Comparison of ENCODE assay signal across 11 mouse cellular contexts in genomic region chr8:36365945-36366344, GRCm38 (mm10).
DNase-seq lines count a peak whose midpoint lies in the region; ATAC-seq and TF ChIP-seq lines count a peak whose summit lies in the region.
"Had no signal": no experiment of that assay in that cellular context is flagged by ENCODE, and none has a peak within 500 bp of the region (broad histone marks: within the 10 kb centered on the region; RNA-seq: fewer than 3 reads in every experiment).

No protein-coding gene starts in this region.

- TF ChIP-seq POLR2A in cortical plate, adult 2 months (IDR thresholded peaks at IDR 0.05; ENCODE audit: extremely low read depth, insufficient read depth, low read length), result no peak

- WGBS in heart, embryonic 12.5 days, result 50% methylated on average over 2 of the region's 2 CpGs
- 51% methylated on average over 2 of the region's 2 CpGs for WGBS in liver, postnatal 0 days (ENCODE audit: insufficient replicate concordance)
- 40% methylated on average over 2 of the region's 2 CpGs for WGBS in liver, embryonic 12.5 days (ENCODE audit: insufficient replicate concordance)
- WGBS in embryonic facial prominence, embryonic 10.5 days, result 69% methylated on average over 2 of the region's 2 CpGs

- no peaks in the 10 kb centered on the region for H3K4me1 ChIP-seq in heart, embryonic 12.5 days (replicated peaks)
- no peaks in the 10 kb centered on the region for H3K4me1 ChIP-seq in liver, postnatal 0 days (ENCODE audit: insufficient read depth)
- H3K4me1 ChIP-seq in liver, embryonic 12.5 days, result no peaks in the 10 kb centered on the region
- H3K4me1 ChIP-seq in cortical plate, adult 2 months (ENCODE audit: control insufficient read depth, insufficient read depth, low read length), result no peaks in the 10 kb centered on the region; the same call in 1 of the 2 replicates
- no peaks in the 10 kb centered on the region for H3K4me1 ChIP-seq in embryonic facial prominence, embryonic 10.5 days
- H3K4me1 ChIP-seq: hindbrain, embryonic 12.5 days had no signal

- no peak overlapping the region for H3K9ac ChIP-seq in heart, embryonic 12.5 days
- no peak overlapping the region for H3K9ac ChIP-seq in liver, postnatal 0 days (replicated peaks)
- no peak overlapping the region for H3K9ac ChIP-seq in liver, embryonic 12.5 days
- H3K9ac ChIP-seq: hindbrain, embryonic 12.5 days; limb, embryonic 13.5 days had no signal

- H3K27ac ChIP-seq in heart, embryonic 12.5 days (ENCODE audit: poor library complexity, severe bottlenecking), result no peak overlapping the region
- H3K27ac ChIP-seq in liver, postnatal 0 days (ENCODE audit: low read depth), result no peak overlapping the region
- H3K27ac ChIP-seq in liver, embryonic 12.5 days, result no peak overlapping the region
- no peak overlapping the region for H3K27ac ChIP-seq in cortical plate, adult 2 months (ENCODE audit: insufficient read depth, low read length)
- no peak overlapping the region for H3K27ac ChIP-seq in embryonic facial prominence, embryonic 10.5 days (replicated peaks)
- H3K27ac ChIP-seq: hindbrain, embryonic 12.5 days; limb, embryonic 13.5 days had no signal

- DNase-seq in heart, postnatal 4 days, result peak; percentile 43
- no peak for DNase-seq in liver, postnatal 0 days
- DNase-seq in cerebellum, adult 18-20 months, result peak; percentile 57 to 67
- DNase-seq in embryonic facial prominence, embryonic 10.5 days (ENCODE audit: low spot score), result no peak
- DNase-seq: layer of hippocampus, adult 9-11 months; spleen, adult 18-20 months had no signal

- H3K36me3 ChIP-seq in heart, embryonic 12.5 days, result no peaks in the 10 kb centered on the region
- no peaks in the 10 kb centered on the region for H3K36me3 ChIP-seq in liver, postnatal 0 days (replicated peaks; ENCODE audit: insufficient read depth, low read length)
- no peaks in the 10 kb centered on the region for H3K36me3 ChIP-seq in liver, embryonic 12.5 days
- H3K36me3 ChIP-seq in embryonic facial prominence, embryonic 10.5 days (replicated peaks), result no peaks in the 10 kb centered on the region
- H3K36me3 ChIP-seq: hindbrain, embryonic 12.5 days; limb, embryonic 13.5 days had no signal

- H3K27me3 ChIP-seq in heart, embryonic 12.5 days (replicated peaks), result no peaks in the 10 kb centered on the region
- H3K27me3 ChIP-seq in liver, postnatal 0 days (ENCODE audit: insufficient read depth, low read length), result no peaks in the 10 kb centered on the region
- no peaks in the 10 kb centered on the region for H3K27me3 ChIP-seq in liver, embryonic 12.5 days (replicated peaks)
- no peaks in the 10 kb centered on the region for H3K27me3 ChIP-seq in embryonic facial prominence, embryonic 10.5 days (replicated peaks; ENCODE audit: low read depth, poor library complexity, severe bottlenecking)
- H3K27me3 ChIP-seq: hindbrain, embryonic 12.5 days; limb, embryonic 13.5 days had no signal

- no peaks in the 10 kb centered on the region for H3K9me3 ChIP-seq in heart, embryonic 12.5 days (replicated peaks)
- H3K9me3 ChIP-seq in liver, postnatal 0 days (ENCODE audit: low read length), result no peaks in the 10 kb centered on the region
- H3K9me3 ChIP-seq in liver, embryonic 12.5 days (replicated peaks), result no peaks in the 10 kb centered on the region
- no peaks in the 10 kb centered on the region for H3K9me3 ChIP-seq in embryonic facial prominence, embryonic 10.5 days
- H3K9me3 ChIP-seq: hindbrain, embryonic 12.5 days; limb, embryonic 13.5 days had no signal

- no peak overlapping the region for H3K4me3 ChIP-seq in heart, embryonic 12.5 days
- no peak overlapping the region for H3K4me3 ChIP-seq in liver, postnatal 0 days (ENCODE audit: low read depth, low read length)
- H3K4me3 ChIP-seq in liver, embryonic 12.5 days, result no peak overlapping the region
- no peak overlapping the region for H3K4me3 ChIP-seq in cortical plate, adult 2 months (ENCODE audit: insufficient read depth, low read length)
- no peak overlapping the region for H3K4me3 ChIP-seq in embryonic facial prominence, embryonic 10.5 days
- H3K4me3 ChIP-seq: hindbrain, embryonic 12.5 days; limb, embryonic 13.5 days had no signal

- no peak for ATAC-seq in heart, embryonic 12.5 days (ENCODE audit: insufficient number of reproducible peaks, low FRiP score)
- ATAC-seq in liver, postnatal 0 days, result no peak
- no peak for ATAC-seq in liver, embryonic 12.5 days

- peak; percentile 36; the same call in 1 of the 2 replicates for TF ChIP-seq CTCF in liver, postnatal 0 days (IDR thresholded peaks at IDR 0.05; ENCODE audit: low read depth)
- TF ChIP-seq CTCF in cortical plate, adult 2 months (IDR thresholded peaks at IDR 0.05; ENCODE audit: extremely low read depth, insufficient read depth, low read length), result peak; percentile 23; the same call in 1 of the 2 replicates

- TF ChIP-seq EP300 in liver, postnatal 0 days (IDR thresholded peaks at IDR 0.05; ENCODE audit: low read depth), result no peak

- no peak overlapping the region for H3K4me2 ChIP-seq in heart, embryonic 12.5 days
- H3K4me2 ChIP-seq in liver, postnatal 0 days (ENCODE audit: low read depth, low read length), result no peak overlapping the region
- H3K4me2 ChIP-seq in liver, embryonic 12.5 days, result no peak overlapping the region
- H3K4me2 ChIP-seq: hindbrain, embryonic 12.5 days; limb, embryonic 13.5 days had no signal

Comparison
In these comparisons a context has a peak if more than half of its experiments do, and no peak if none do; other contexts are left out.
1. DNase-seq: peak in heart, postnatal 4 days (single experiment) and cerebellum, adult 18-20 months (2 of 2); none in liver, postnatal 0 days (single experiment) and embryonic facial prominence, embryonic 10.5 days (single experiment).